Mouse (Mus musculus): ENCODE measurements around the gene Iffo2.

GRCm38 (mm10) chr4:139622373-139623282, 92.3 kb downstream of the Iffo2 start, which contains the start of gene Aldh4a1:
- no peak for TF ChIP-seq CTCF (IDR thresholded peaks at IDR 0.05; ENCODE audit: control insufficient read depth, insufficient read depth, low read length)
- TF ChIP-seq POLR2A (IDR thresholded peaks at IDR 0.05; ENCODE audit: borderline replicate concordance, control insufficient read depth, low read depth, low read length), result peak; percentile 97

Measured in bone marrow, adult 2 months (tissue).